Mouse (Mus musculus) myocyte (in vitro differentiated cells): Measurements from ENCODE around the gene Gm9922. TPM values are rescaled to one million over a fixed set of nuclear protein-coding genes. Genes with fewer than 3 reads are reported as not detected.

ENCODE experiments used
- H3K27me3 ChIP-seq: one replicate; pipeline ENCODE4 v1.6.1; 2011; ENCODE audit not compliant: control insufficient read depth, insufficient read depth, insufficient read length
- H3K36me3 ChIP-seq: one replicate; pipeline ENCODE4 v1.6.1; 2011; ENCODE audit not compliant: control insufficient read depth, insufficient read depth
- H3K4me2 ChIP-seq: one replicate; pipeline ENCODE4 v1.6.1; 2011; ENCODE audit warnings: low read depth, control low read depth
- H3K4me3 ChIP-seq: one replicate; pipeline ENCODE4 v1.5.1; 2011; ENCODE audit warnings: mild to moderate bottlenecking, control low read depth, moderate library complexity
- H3K79me2 ChIP-seq: one replicate; pipeline ENCODE4 v1.6.1; 2011; ENCODE audit not compliant: control insufficient read depth, insufficient read depth
- H3ac ChIP-seq: one replicate; pipeline ENCODE4 v1.6.1; 2011; ENCODE audit not compliant: control insufficient read depth, insufficient read length
- CEBPB ChIP-seq: IDR thresholded peaks from 2 replicates; pipeline ENCODE4 v1.6.1; 2011; ENCODE audit warnings: mild to moderate bottlenecking, moderate library complexity; ENCODE audit not compliant: poor library complexity, insufficient read depth, severe bottlenecking
- E2F4 ChIP-seq: IDR thresholded peaks from one replicate; pipeline ENCODE4 v1.6.1; 2011; ENCODE audit warnings: mild to moderate bottlenecking, control low read depth, moderate library complexity; ENCODE audit not compliant: insufficient read depth
- MAX ChIP-seq: IDR thresholded peaks from one replicate; pipeline ENCODE4 v1.6.1; 2011; ENCODE audit warnings: low read depth, mild to moderate bottlenecking, control low read depth
- MYOD1 ChIP-seq, 3 experiments: IDR thresholded peaks; one replicate each; pipeline ENCODE4 v1.6.1; 2011; ENCODE audit warnings: control low read depth in 2 of 3, low read depth in 2 of 3, mild to moderate bottlenecking in 2 of 3, moderate library complexity in 1 of 3; ENCODE audit not compliant: insufficient read length in 2 of 3, control insufficient read depth in 1 of 3
- MYOG ChIP-seq, 3 experiments: IDR thresholded peaks; one replicate each; pipeline ENCODE4 v1.6.1; 2011; ENCODE audit warnings: control low read depth in 2 of 3, low read depth in 2 of 3, mild to moderate bottlenecking in 2 of 3; ENCODE audit not compliant: insufficient read length in 2 of 3, control insufficient read depth in 1 of 3, insufficient read depth in 1 of 3
- POLR2A ChIP-seq: IDR thresholded peaks from one replicate; pipeline ENCODE4 v1.6.1; 2011; ENCODE audit warnings: low read depth, mild to moderate bottlenecking, control low read depth, moderate library complexity; ENCODE audit not compliant: insufficient read length
- POLR2AphosphoS2 ChIP-seq: IDR thresholded peaks from one replicate; pipeline ENCODE4 v1.6.1; 2011; ENCODE audit warnings: low read depth, control low read depth; ENCODE audit not compliant: insufficient read length
- REST ChIP-seq: IDR thresholded peaks from one replicate; pipeline ENCODE4 v1.6.1; 2011; ENCODE audit warnings: mild to moderate bottlenecking, control low read depth, moderate library complexity; ENCODE audit not compliant: insufficient read depth, insufficient read length
- SRF ChIP-seq: IDR thresholded peaks from one replicate; pipeline ENCODE4 v1.6.1; 2011; ENCODE audit warnings: low read depth; ENCODE audit not compliant: control insufficient read depth, insufficient read length
- TCF12 ChIP-seq: IDR thresholded peaks from one replicate; pipeline ENCODE4 v1.6.1; 2011; ENCODE audit warnings: mild to moderate bottlenecking, control low read depth; ENCODE audit not compliant: poor library complexity, insufficient read depth, severe bottlenecking
- TCF3 ChIP-seq: IDR thresholded peaks from one replicate; pipeline ENCODE4 v1.6.1; 2011; ENCODE audit warnings: low read depth, control low read depth; ENCODE audit not compliant: insufficient read length
- USF1 ChIP-seq: IDR thresholded peaks from one replicate; pipeline ENCODE4 v1.6.1; 2011; ENCODE audit warnings: low read depth, mild to moderate bottlenecking, control low read depth, moderate library complexity
- polyA plus RNA-seq: library from polyadenylated mRNA; unstranded; fragments of >200 nt; fragmentation: generic; extraction: Trizol; gene quantifications from one replicate; pipeline ENCODE4 v1.2.1, GENCODE M21; 2012; ENCODE audit warnings: missing spikeins

Gene Gm9922
- polyA plus RNA-seq, 1 experiment = 0.86 TPM

DNA sequence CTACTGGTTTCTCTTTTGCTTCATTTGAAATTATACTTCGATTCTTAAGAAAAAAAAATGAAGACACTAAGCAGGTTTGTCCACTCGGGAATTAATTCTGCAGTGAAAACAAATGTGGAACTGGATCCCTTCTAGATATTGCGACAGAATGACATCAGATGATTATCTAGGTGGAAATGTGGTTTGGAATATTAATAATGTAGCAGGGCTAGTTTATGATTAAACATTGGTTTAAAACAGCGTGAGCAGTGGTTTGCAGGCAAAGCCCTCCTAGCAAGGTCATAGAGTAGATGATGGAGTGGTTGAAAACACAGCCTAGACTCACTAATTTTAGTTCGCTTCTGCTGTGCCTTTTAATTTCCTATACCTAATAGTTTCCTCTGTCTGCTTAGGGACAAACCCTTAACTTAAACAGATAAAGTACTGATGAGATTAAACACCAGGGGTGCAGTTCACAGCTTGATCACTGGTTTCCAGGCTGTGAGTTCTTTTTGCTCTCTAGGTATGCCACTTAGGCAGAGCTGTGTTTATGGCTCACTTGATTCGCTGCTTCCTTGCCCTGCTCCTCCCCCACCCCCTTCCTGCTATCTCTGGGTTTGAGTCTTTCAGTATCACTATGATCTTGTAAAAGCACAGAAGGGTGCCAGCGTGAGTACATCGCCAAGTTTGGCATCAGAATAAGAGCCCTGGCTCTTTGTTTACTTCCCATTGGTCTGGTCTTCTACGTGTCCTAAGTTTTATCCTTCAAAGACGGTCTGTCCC, 4.1 kb upstream of the Gm9922 start:
- no peaks in the 10 kb centered on the region for H3K27me3 ChIP-seq
- no peaks in the 10 kb centered on the region for H3K36me3 ChIP-seq
- peak overlapping the region; percentile 39 for H3K4me2 ChIP-seq
- TF ChIP-seq TCF12 = no peak
- TF ChIP-seq CEBPB = peak; percentile 64; the same call in 1 of the 2 replicates
- TF ChIP-seq POLR2AphosphoS2 = no peak
- H3ac ChIP-seq = no peak overlapping the region
- no peaks in the 10 kb centered on the region for H3K79me2 ChIP-seq
- H3K4me3 ChIP-seq = no peak overlapping the region

DNA sequence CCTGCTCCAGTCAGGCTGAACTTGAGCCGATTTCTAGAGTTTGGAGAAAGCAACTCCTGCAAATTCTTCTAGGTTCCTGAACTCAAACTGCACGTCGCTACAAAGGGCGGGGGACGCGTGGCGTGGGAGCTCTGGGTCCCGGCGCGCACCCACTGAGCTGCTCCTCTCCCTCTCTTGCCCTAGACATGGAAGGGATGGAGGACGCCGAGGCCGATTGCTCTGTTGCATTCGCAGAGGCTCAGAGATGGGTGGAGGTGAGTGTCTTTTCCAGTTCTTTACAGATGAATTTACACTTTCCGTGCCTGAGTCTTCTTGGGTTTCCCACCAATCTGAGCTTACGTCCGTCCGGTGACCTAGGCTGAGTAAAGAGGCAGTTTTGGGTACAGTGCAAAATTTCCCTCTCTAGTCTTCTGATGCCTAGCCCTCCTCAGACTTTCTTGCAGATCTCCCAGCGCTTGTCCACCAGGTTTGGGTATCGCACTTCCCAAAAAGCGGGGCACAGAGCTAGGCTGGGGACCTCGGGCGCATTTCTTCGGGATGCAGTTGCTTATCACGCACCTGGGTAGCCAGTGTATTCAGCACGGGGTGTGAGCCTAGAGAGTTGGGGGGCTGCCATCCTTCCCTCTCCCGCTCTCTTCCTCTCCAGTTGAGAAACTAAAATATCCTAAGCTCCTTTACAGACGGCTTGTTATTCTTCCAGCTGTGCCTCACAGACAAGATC, 518 bp upstream of the Gm9922 start:
- Histone ChIP-seq H3K27me3 (no peaks in the 10 kb centered on the region), H3K4me3 (peak overlapping the region; percentile 25), H3K79me2 (no peaks in the 10 kb centered on the region), H3ac (peak overlapping the region; percentile 41), H3K4me2 (peak overlapping the region; percentile 84), H3K36me3 (no peaks in the 10 kb centered on the region)
- TF ChIP-seq CEBPB (no peak), E2F4 (no peak), TCF3 (no peak), USF1 (no peak), POLR2A (no peak), MAX (no peak), MYOG (IDR thresholded peaks at IDR 0.05; ENCODE audit: control insufficient read depth in 1 of 3, insufficient read depth in 1 of 3, insufficient read length in 2 of 3, low read depth in 2 of 3) (no peak)

DNA sequence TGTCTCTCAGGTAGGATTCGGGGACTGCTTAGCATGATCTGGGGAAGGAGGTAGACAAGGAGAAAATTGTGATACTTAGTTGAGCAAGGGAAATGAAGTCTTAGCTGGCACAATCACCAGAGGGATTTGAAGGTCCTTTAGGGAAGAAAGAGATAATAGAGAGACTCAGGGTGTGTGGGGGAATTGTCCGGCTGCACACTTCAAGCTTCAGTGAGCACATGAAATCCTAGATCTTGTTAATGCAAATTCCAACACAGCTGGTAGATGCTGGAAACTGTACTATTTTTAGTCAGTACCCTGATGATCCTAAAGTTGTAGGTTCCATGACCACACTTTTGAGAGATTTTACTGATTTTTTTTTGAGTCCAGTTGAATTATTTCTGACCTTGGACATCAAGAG, 15.2 kb downstream of the Gm9922 start:
- H3ac ChIP-seq = no peak overlapping the region
- H3K79me2 ChIP-seq = no peaks in the 10 kb centered on the region
- H3K36me3 ChIP-seq = no peaks in the 10 kb centered on the region
- no peak overlapping the region for H3K4me2 ChIP-seq
- H3K4me3 ChIP-seq = no peak overlapping the region
- peaks cover 28% of the 10 kb centered on the region for H3K27me3 ChIP-seq
- TF ChIP-seq POLR2A = no peak
- TF ChIP-seq CEBPB = no peak
- TF ChIP-seq TCF3 = no peak
- no peak for TF ChIP-seq MAX
- TF ChIP-seq MYOD1 (IDR thresholded peaks at IDR 0.05; ENCODE audit: control insufficient read depth in 1 of 3, insufficient read length in 2 of 3, low read depth in 2 of 3) = no peak
- TF ChIP-seq POLR2AphosphoS2 = no peak
- TF ChIP-seq SRF = no peak
- TF ChIP-seq E2F4 = no peak
- no peak for TF ChIP-seq TCF12
- no peak for TF ChIP-seq REST
- no peak for TF ChIP-seq USF1
- no peak for TF ChIP-seq MYOG (IDR thresholded peaks at IDR 0.05; ENCODE audit: control insufficient read depth in 1 of 3, insufficient read depth in 1 of 3, insufficient read length in 2 of 3, low read depth in 2 of 3)

DNA sequence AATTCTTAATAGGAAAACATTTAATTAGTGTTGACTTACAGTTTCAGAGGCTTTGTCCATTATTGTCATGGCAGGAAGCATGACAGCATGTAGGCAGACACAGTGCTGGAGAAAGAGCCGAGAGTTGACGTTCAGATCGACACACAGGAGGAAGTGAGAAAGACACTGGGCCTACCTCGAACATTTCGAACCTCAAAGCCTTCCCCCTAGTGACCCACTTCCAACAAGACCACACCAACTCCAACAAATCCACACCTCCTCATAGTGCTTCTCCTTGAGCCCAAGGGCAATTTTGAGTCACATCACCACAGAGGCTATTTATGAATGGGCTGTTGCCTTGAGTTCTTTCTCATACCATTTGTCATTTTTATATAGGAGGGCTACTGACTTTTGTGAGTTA, 22.5 kb downstream of the Gm9922 start:
- no peak for TF ChIP-seq CEBPB
- TF ChIP-seq REST = no peak
- no peak for TF ChIP-seq TCF3
- TF ChIP-seq POLR2A = no peak
- TF ChIP-seq MYOG (IDR thresholded peaks at IDR 0.05; ENCODE audit: control insufficient read depth in 1 of 3, insufficient read depth in 1 of 3, insufficient read length in 2 of 3, low read depth in 2 of 3) = no peak
- TF ChIP-seq MYOD1 (IDR thresholded peaks at IDR 0.05; ENCODE audit: control insufficient read depth in 1 of 3, insufficient read length in 2 of 3, low read depth in 2 of 3) = no peak
- TF ChIP-seq MAX = no peak
- TF ChIP-seq SRF = no peak
- TF ChIP-seq POLR2AphosphoS2 = no peak
- H3ac ChIP-seq = no peak overlapping the region
- H3K4me2 ChIP-seq = no peak overlapping the region
- no peaks in the 10 kb centered on the region for H3K27me3 ChIP-seq
- H3K36me3 ChIP-seq = no peaks in the 10 kb centered on the region
- no peak overlapping the region for H3K4me3 ChIP-seq
- H3K79me2 ChIP-seq = no peaks in the 10 kb centered on the region

DNA sequence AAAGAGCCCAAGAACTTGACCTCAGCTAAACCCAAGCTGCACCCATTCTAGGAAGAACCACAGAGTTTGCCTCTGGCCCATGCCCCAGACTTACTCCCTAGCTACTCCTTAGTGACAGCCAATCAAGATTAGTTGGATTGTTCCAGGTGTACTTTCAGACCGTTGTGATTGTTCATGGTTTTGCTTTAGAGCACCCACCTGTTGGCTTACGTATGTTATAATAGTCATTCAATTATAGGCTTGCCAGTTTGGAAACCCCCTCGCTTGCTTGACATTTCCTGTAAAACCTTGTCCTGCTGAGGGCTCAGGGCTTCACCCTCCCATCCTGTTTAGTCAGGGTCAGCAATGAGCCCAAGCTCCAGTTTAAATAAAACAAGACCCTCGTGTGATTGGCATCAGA, 25.1 kb downstream of the Gm9922 start:
- TF ChIP-seq REST = no peak
- TF ChIP-seq POLR2AphosphoS2 = no peak
- no peak for TF ChIP-seq MYOD1 (IDR thresholded peaks at IDR 0.05; ENCODE audit: control insufficient read depth in 1 of 3, insufficient read length in 2 of 3, low read depth in 2 of 3)
- no peak for TF ChIP-seq USF1
- no peak for TF ChIP-seq MYOG (IDR thresholded peaks at IDR 0.05; ENCODE audit: control insufficient read depth in 1 of 3, insufficient read depth in 1 of 3, insufficient read length in 2 of 3, low read depth in 2 of 3)
- TF ChIP-seq CEBPB = no peak
- TF ChIP-seq TCF12 = no peak
- H3K27me3 ChIP-seq = no peaks in the 10 kb centered on the region
- H3ac ChIP-seq = no peak overlapping the region

More for the DNA sequence above, 25.1 kb downstream of the Gm9922 start:
- Histone ChIP-seq H3K4me2 (no peak overlapping the region), H3K36me3 (no peaks in the 10 kb centered on the region), H3K79me2 (no peaks in the 10 kb centered on the region), H3K4me3 (no peak overlapping the region)
